Mouse (Mus musculus) ES-Bruce4 (cell line): ENCODE results near the gene Cib3.

Experiments used
- CTCF ChIP-seq: IDR thresholded peaks from one replicate; pipeline ENCODE4 v1.8.1; 2011; ENCODE audit warnings: low read depth, low read length
- POLR2A ChIP-seq: IDR thresholded peaks from one replicate; pipeline ENCODE4 v1.8.1; 2011; ENCODE audit warnings: low read length; ENCODE audit not compliant: insufficient read depth

GRCm38 (mm10) chr8:72211846-72212245, 791 bp downstream of the Cib3 start:
- TF ChIP-seq CTCF: no peak
- no peak for TF ChIP-seq POLR2A
